Comparison of ENCODE assay signal across 11 mouse cellular contexts in genomic region chr10:91436091-91436569, GRCm38 (mm10).
DNase-seq lines count a peak whose midpoint lies in the region; ATAC-seq and TF ChIP-seq lines count a peak whose summit lies in the region.
"Had no signal": no experiment of that assay in that cellular context is flagged by ENCODE, and none has a peak within 500 bp of the region (broad histone marks: within the 10 kb centered on the region; RNA-seq: fewer than 3 reads in every experiment).

No protein-coding gene starts in this region.

- peak; percentile 74 for DNase-seq in embryonic facial prominence, embryonic 14.5 days (ENCODE audit: low spot score)
- no peak for DNase-seq in embryonic facial prominence, embryonic 10.5 days (ENCODE audit: low spot score)
- DNase-seq in kidney, postnatal 0 days (ENCODE audit: low spot score) = peak; percentile 92
- no peak for DNase-seq in kidney, adult 8-10 months
- DNase-seq in urinary bladder, postnatal 10 days (ENCODE audit: low spot score) = no peak
- no peak for DNase-seq in left cerebral cortex, postnatal 14 days (ENCODE audit: low spot score in 2 of 2)

- H3K4me1 ChIP-seq in embryonic facial prominence, embryonic 14.5 days (ENCODE audit: control insufficient read depth, insufficient read depth, low read length) = no peaks in the 10 kb centered on the region
- 0 out of 2 replicates have a peak, but pooled peaks cover 6% of the 10 kb centered on the region for H3K4me1 ChIP-seq in embryonic facial prominence, embryonic 10.5 days
- peaks cover 7% of the 10 kb centered on the region for H3K4me1 ChIP-seq in kidney, postnatal 0 days (replicated peaks; ENCODE audit: insufficient read depth, low read length)
- H3K4me1 ChIP-seq in heart, embryonic 15.5 days (replicated peaks) = peaks cover 16% of the 10 kb centered on the region
- peaks cover 9% of the 10 kb centered on the region for H3K4me1 ChIP-seq in neural tube, embryonic 12.5 days
- H3K4me1 ChIP-seq: embryonic facial prominence, embryonic 15.5 days; megakaryocyte, embryonic 14.5 days had no signal

- WGBS in embryonic facial prominence, embryonic 14.5 days = 30% methylated on average over 9 of the region's 9 CpGs
- 64% methylated on average over 9 of the region's 9 CpGs for WGBS in embryonic facial prominence, embryonic 10.5 days
- 7% methylated on average over 9 of the region's 9 CpGs for WGBS in kidney, postnatal 0 days
- WGBS in heart, embryonic 15.5 days = 24% methylated on average over 9 of the region's 9 CpGs
- 12% methylated on average over 9 of the region's 9 CpGs for WGBS in neural tube, embryonic 12.5 days

- H3K27ac ChIP-seq in embryonic facial prominence, embryonic 14.5 days (replicated peaks; ENCODE audit: low read depth, low read length) = no peak overlapping the region
- H3K27ac ChIP-seq in embryonic facial prominence, embryonic 10.5 days (replicated peaks) = no peak overlapping the region
- H3K27ac ChIP-seq in kidney, postnatal 0 days = no peak overlapping the region
- peak overlapping the region; percentile 57 for H3K27ac ChIP-seq in heart, embryonic 15.5 days
- H3K27ac ChIP-seq in neural tube, embryonic 12.5 days = no peak overlapping the region
- H3K27ac ChIP-seq: embryonic facial prominence, embryonic 15.5 days; liver, embryonic 14.5 days had no signal

- no peak overlapping the region for H3K4me3 ChIP-seq in embryonic facial prominence, embryonic 14.5 days (ENCODE audit: low read depth, low read length)
- H3K4me3 ChIP-seq in embryonic facial prominence, embryonic 10.5 days = no peak overlapping the region
- no peak overlapping the region for H3K4me3 ChIP-seq in kidney, postnatal 0 days (replicated peaks; ENCODE audit: low read depth, low read length)
- no peak overlapping the region for H3K4me3 ChIP-seq in heart, embryonic 15.5 days
- H3K4me3 ChIP-seq in neural tube, embryonic 12.5 days = no peak overlapping the region
- H3K4me3 ChIP-seq: embryonic facial prominence, embryonic 15.5 days; megakaryocyte, embryonic 14.5 days had no signal

- no peaks in the 10 kb centered on the region for H3K27me3 ChIP-seq in embryonic facial prominence, embryonic 14.5 days (replicated peaks; ENCODE audit: control insufficient read depth, insufficient read depth, low read length)
- no peaks in the 10 kb centered on the region for H3K27me3 ChIP-seq in embryonic facial prominence, embryonic 10.5 days (replicated peaks; ENCODE audit: low read depth, poor library complexity, severe bottlenecking)
- H3K27me3 ChIP-seq in kidney, postnatal 0 days (ENCODE audit: insufficient read depth, low read length) = no peaks in the 10 kb centered on the region
- H3K27me3 ChIP-seq in heart, embryonic 15.5 days = no peaks in the 10 kb centered on the region
- H3K27me3 ChIP-seq in neural tube, embryonic 12.5 days (replicated peaks) = no peaks in the 10 kb centered on the region
- H3K27me3 ChIP-seq: embryonic facial prominence, embryonic 15.5 days; megakaryocyte, embryonic 14.5 days had no signal

- no peaks in the 10 kb centered on the region for H3K36me3 ChIP-seq in embryonic facial prominence, embryonic 14.5 days (ENCODE audit: control insufficient read depth, insufficient read depth, low read length)
- no peaks in the 10 kb centered on the region for H3K36me3 ChIP-seq in embryonic facial prominence, embryonic 10.5 days (replicated peaks)
- no peaks in the 10 kb centered on the region for H3K36me3 ChIP-seq in kidney, postnatal 0 days (ENCODE audit: insufficient read depth, low read length)
- no peaks in the 10 kb centered on the region for H3K36me3 ChIP-seq in heart, embryonic 15.5 days
- no peaks in the 10 kb centered on the region for H3K36me3 ChIP-seq in neural tube, embryonic 12.5 days
- H3K36me3 ChIP-seq: embryonic facial prominence, embryonic 15.5 days had no signal

- no peak overlapping the region for H3K9ac ChIP-seq in embryonic facial prominence, embryonic 14.5 days (ENCODE audit: low read depth, low read length)
- no peak overlapping the region for H3K9ac ChIP-seq in kidney, postnatal 0 days (ENCODE audit: low read depth, low read length)
- H3K9ac ChIP-seq in heart, embryonic 15.5 days = no peak overlapping the region
- no peak overlapping the region for H3K9ac ChIP-seq in neural tube, embryonic 12.5 days
- H3K9ac ChIP-seq: embryonic facial prominence, embryonic 15.5 days; liver, embryonic 14.5 days had no signal

- peak; percentile 50; the same call in 1 of the 2 replicates for ATAC-seq in embryonic facial prominence, embryonic 14.5 days (ENCODE audit: low read depth)
- ATAC-seq in kidney, postnatal 0 days (replicated peaks; ENCODE audit: low FRiP score, low read depth) = peak; percentile 80
- ATAC-seq in heart, embryonic 15.5 days (replicated peaks; ENCODE audit: insufficient number of reproducible peaks, insufficient read depth, low FRiP score, low read depth) = no peak
- ATAC-seq in neural tube, embryonic 12.5 days (ENCODE audit: low FRiP score, low read depth) = peak; percentile 67

- no peak for TF ChIP-seq CTCF in kidney, postnatal 0 days (IDR thresholded peaks at IDR 0.05; ENCODE audit: low read depth)

- H3K9me3 ChIP-seq in embryonic facial prominence, embryonic 14.5 days (ENCODE audit: control insufficient read depth, low read length) = no peaks in the 10 kb centered on the region
- no peaks in the 10 kb centered on the region for H3K9me3 ChIP-seq in embryonic facial prominence, embryonic 10.5 days
- H3K9me3 ChIP-seq in kidney, postnatal 0 days (replicated peaks; ENCODE audit: low read length) = no peaks in the 10 kb centered on the region
- H3K9me3 ChIP-seq in heart, embryonic 15.5 days (replicated peaks) = no peaks in the 10 kb centered on the region
- H3K9me3 ChIP-seq in neural tube, embryonic 12.5 days = no peaks in the 10 kb centered on the region
- H3K9me3 ChIP-seq: embryonic facial prominence, embryonic 15.5 days had no signal

- no peak overlapping the region for H3K4me2 ChIP-seq in embryonic facial prominence, embryonic 14.5 days (ENCODE audit: low read depth, low read length)
- H3K4me2 ChIP-seq in kidney, postnatal 0 days (ENCODE audit: low read length) = no peak overlapping the region
- peak overlapping the region; percentile 12; the same call in 1 of the 2 replicates for H3K4me2 ChIP-seq in heart, embryonic 15.5 days
- H3K4me2 ChIP-seq in neural tube, embryonic 12.5 days (replicated peaks) = 0 out of 2 replicates have a peak overlapping the region, but pooled peaks have one; percentile 16
- H3K4me2 ChIP-seq: embryonic facial prominence, embryonic 15.5 days had no signal

- intact Hi-C loops in left cerebral cortex, postnatal 14 days (cut with DNase I) = no loop called here

Comparison
In these comparisons a context has a peak if more than half of its experiments do, and no peak if none do; other contexts are left out.
1. DNase-seq: peak in embryonic facial prominence, embryonic 14.5 days (single experiment) and kidney, postnatal 0 days (single experiment); none in embryonic facial prominence, embryonic 10.5 days (single experiment), kidney, adult 8-10 months (0 of 2), urinary bladder, postnatal 10 days (single experiment) and left cerebral cortex, postnatal 14 days (0 of 2).
2. H3K4me2 ChIP-seq: peak in heart, embryonic 15.5 days (single experiment) and neural tube, embryonic 12.5 days (single experiment); none in embryonic facial prominence, embryonic 14.5 days (single experiment) and kidney, postnatal 0 days (single experiment).